Mouse (Mus musculus) stomach, embryonic 14.5 days (tissue): ENCODE results near the gene Lrfn4. TPM values are rescaled to one million over a fixed set of nuclear protein-coding genes. Genes with fewer than 3 reads are reported as not detected.
"Not testable (repeated sequence)": the region's sequence is repeated elsewhere in the genome, so short reads cannot be mapped to it uniquely, and the experiment has no call there.

ENCODE experiments used
- ATAC-seq: fragments of 200-750 bp; cut with Nextera tagmentation; 2 replicates; pipeline ENCODE4 v1.8.0; 2017; ENCODE audit warnings: low read depth, moderate TSS enrichment; ENCODE audit not compliant: insufficient number of reproducible peaks, insufficient read depth, low FRiP score
- H3K27ac ChIP-seq: fragments of 300-500 bp; sonication (generic); 2 replicates; pipeline ENCODE4 v1.5.1; 2014; ENCODE audit warnings: mild to moderate bottlenecking, low read length, moderate library complexity, mixed read lengths
- H3K27me3 ChIP-seq: fragments of 300-500 bp; sonication (generic); 2 replicates; pipeline ENCODE4 v1.6.1; 2014; ENCODE audit warnings: low read length, control low read depth, mixed read lengths; ENCODE audit not compliant: control insufficient read depth, insufficient read depth
- H3K36me3 ChIP-seq: fragments of 300-500 bp; sonication (generic); 2 replicates; pipeline ENCODE4 v1.6.1; 2014; ENCODE audit warnings: mild to moderate bottlenecking, control low read depth, low read length, moderate library complexity, mixed read lengths; ENCODE audit not compliant: control insufficient read depth, insufficient read depth
- H3K4me1 ChIP-seq: fragments of 300-500 bp; sonication (generic); 2 replicates; pipeline ENCODE4 v1.6.1; 2014; ENCODE audit warnings: low read length, control low read depth, mixed read lengths; ENCODE audit not compliant: control insufficient read depth, insufficient read depth
- H3K4me2 ChIP-seq: fragments of 300-500 bp; sonication (generic); replicated peaks from 2 replicates; pipeline ENCODE4 v1.6.1; 2014; ENCODE audit warnings: low read depth, low read length, control low read depth
- H3K4me3 ChIP-seq: fragments of 300-500 bp; sonication (generic); 2 replicates; pipeline ENCODE4 v1.5.1; 2014; ENCODE audit warnings: low read depth, low read length, control low read depth
- H3K9ac ChIP-seq: fragments of 300-500 bp; sonication (generic); replicated peaks from 2 replicates; pipeline ENCODE4 v1.6.1; 2014; ENCODE audit warnings: low read depth, mild to moderate bottlenecking, control low read depth, low read length, moderate library complexity, mixed read lengths
- H3K9me3 ChIP-seq: fragments of 300-500 bp; sonication (generic); 2 replicates; pipeline ENCODE4 v1.6.1; 2016; ENCODE audit warnings: low read depth, low read length, control low read depth; ENCODE audit not compliant: control insufficient read depth
- WGBS: fragments of 180-500 bp; shearing (Covaris S2); extraction: QIAGEN DNeasy Blood & Tissue Kit; methylation state at CpG from one replicate; pipeline ENCODE4 v1.1.7; 2014; 5-methylcytosine and 5-hydroxymethylcytosine counted together
- polyA plus RNA-seq: library from polyadenylated mRNA; unstranded; fragments of >200 nt; fragmentation: Nextera tagmentation; extraction: Ambion mirVana; gene quantifications from 2 replicates; pipeline ENCODE4 v1.2.1, GENCODE M21; 2014

Gene Lrfn4
- polyA plus RNA-seq, 1 experiment from 2014 or later = 8.3 TPM

DNA sequence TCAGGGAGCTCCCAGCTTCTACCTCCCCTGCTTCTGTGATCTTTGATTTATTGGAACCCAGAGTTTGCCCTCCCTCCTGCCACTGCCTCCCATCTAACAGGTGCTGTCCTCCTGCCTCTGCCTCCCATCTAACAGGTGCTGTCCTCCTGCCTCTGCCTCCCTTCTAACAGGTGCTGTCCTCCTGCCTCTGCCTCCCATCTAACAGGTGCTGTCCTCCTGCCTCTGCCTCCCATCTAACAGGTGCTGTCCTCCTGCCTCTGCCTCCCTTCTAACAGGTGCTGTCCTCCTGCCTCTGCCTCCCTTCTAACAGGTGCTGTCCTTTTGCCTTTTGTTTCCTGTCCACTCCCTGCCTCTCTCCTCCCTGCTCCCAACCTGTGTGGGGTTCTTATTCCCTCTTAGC lies 28.7 kb downstream of the Lrfn4 start:
- not testable (repeated sequence) for H3K4me2 ChIP-seq, H3K9me3 ChIP-seq, H3K9ac ChIP-seq, ATAC-seq, H3K36me3 ChIP-seq, H3K27ac ChIP-seq, H3K27me3 ChIP-seq, H3K4me3 ChIP-seq, H3K4me1 ChIP-seq

DNA sequence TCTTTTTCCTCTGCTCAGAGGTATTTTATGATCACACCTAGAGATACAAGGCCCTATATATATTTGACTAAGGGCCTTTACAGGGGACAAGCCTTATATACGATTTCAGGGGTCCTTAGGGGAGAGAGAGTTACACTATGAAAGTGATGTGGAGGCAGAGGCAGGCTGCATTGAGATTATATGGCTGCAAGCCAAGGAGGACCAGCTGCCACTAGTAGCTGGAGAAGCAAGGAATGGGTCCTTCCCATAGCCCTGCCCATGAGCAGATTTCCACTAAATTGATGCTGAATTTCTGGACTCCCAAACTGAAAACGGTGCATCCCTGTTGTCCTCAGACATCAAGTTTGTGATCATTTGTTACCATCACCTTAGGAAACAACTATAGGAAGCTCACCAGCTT lies 31.6 kb downstream of the Lrfn4 start:
- ATAC-seq = no peak
- Histone ChIP-seq H3K4me2 (no peak overlapping the region), H3K27me3 (no peaks in the 10 kb centered on the region), H3K27ac (no peak overlapping the region), H3K9ac (no peak overlapping the region), H3K36me3 (no peaks in the 10 kb centered on the region), H3K4me3 (no peak overlapping the region), H3K4me1 (no peaks in the 10 kb centered on the region), H3K9me3 (no peaks in the 10 kb centered on the region)
- 64% methylated on average over 2 of the region's 2 CpGs for WGBS

GRCm38 (mm10) chr19:4579296-4579695 lies 36.2 kb downstream of the Lrfn4 start:
- H3K36me3 ChIP-seq = no peaks in the 10 kb centered on the region
- H3K4me3 ChIP-seq = no peak overlapping the region
- 48% methylated on average over 5 of the region's 5 CpGs for WGBS
- H3K9ac ChIP-seq = no peak overlapping the region
- H3K4me2 ChIP-seq = no peak overlapping the region
- no peak overlapping the region for H3K27ac ChIP-seq
- ATAC-seq = no peak
- H3K4me1 ChIP-seq = no peaks in the 10 kb centered on the region
- H3K9me3 ChIP-seq = no peaks in the 10 kb centered on the region
- H3K27me3 ChIP-seq = no peaks in the 10 kb centered on the region

DNA sequence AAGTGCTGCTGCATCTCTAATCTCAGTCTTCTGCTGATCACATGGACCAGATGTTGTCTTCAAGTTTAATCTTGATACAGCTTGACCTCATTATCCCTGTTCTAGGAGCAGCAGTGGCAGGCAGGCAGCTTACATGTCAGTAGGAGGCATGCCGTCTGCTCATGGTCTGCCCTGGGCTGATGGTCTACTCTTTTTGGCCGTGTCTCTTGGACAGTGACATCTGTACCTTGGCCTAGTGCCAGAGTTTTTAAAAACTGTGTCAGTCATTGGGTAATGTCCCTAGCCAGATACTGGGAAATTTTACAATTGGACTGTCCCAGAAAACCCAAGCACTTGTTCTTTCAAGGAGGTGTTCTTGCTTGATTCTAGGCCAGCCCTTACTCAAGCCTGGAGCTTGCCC lies 36.7 kb downstream of the Lrfn4 start:
- no peaks in the 10 kb centered on the region for H3K36me3 ChIP-seq
- H3K27ac ChIP-seq = no peak overlapping the region
- no peak overlapping the region for H3K4me2 ChIP-seq
- no peak overlapping the region for H3K4me3 ChIP-seq
- H3K9me3 ChIP-seq = no peaks in the 10 kb centered on the region
- ATAC-seq = no peak
- no peaks in the 10 kb centered on the region for H3K27me3 ChIP-seq
- H3K9ac ChIP-seq = no peak overlapping the region
- WGBS = 59% methylated on average over 2 of the region's 2 CpGs
- H3K4me1 ChIP-seq = no peaks in the 10 kb centered on the region

GRCm38 (mm10) chr19:4573241-4573640 lies 42.2 kb downstream of the Lrfn4 start:
- H3K36me3 ChIP-seq = no peaks in the 10 kb centered on the region
- no peaks in the 10 kb centered on the region for H3K9me3 ChIP-seq
- no peak overlapping the region for H3K4me2 ChIP-seq
- WGBS = 89% methylated on average over 1 of the region's 1 CpGs
- no peaks in the 10 kb centered on the region for H3K27me3 ChIP-seq
- H3K9ac ChIP-seq = no peak overlapping the region
- no peaks in the 10 kb centered on the region for H3K4me1 ChIP-seq
- ATAC-seq = no peak
- no peak overlapping the region for H3K27ac ChIP-seq
- H3K4me3 ChIP-seq = no peak overlapping the region

- 81% methylated on average over 8 of the region's 8 CpGs for WGBS
- Histone ChIP-seq H3K4me2 (no peak overlapping the region), H3K27ac (no peak overlapping the region), H3K4me1 (no peaks in the 10 kb centered on the region), H3K9me3 (no peaks in the 10 kb centered on the region), H3K36me3 (no peaks in the 10 kb centered on the region), H3K9ac (no peak overlapping the region), H3K4me3 (no peak overlapping the region), H3K27me3 (no peaks in the 10 kb centered on the region)
- no peak for ATAC-seq
These were observed 43.0 kb downstream of the Lrfn4 start for GRCm38 (mm10) chr19:4572467-4572866.

GRCm38 (mm10) chr19:4572061-4572460 lies 43.4 kb downstream of the Lrfn4 start:
- H3K27ac ChIP-seq = no peak overlapping the region
- H3K27me3 ChIP-seq = no peaks in the 10 kb centered on the region
- no peaks in the 10 kb centered on the region for H3K36me3 ChIP-seq
- H3K9me3 ChIP-seq = no peaks in the 10 kb centered on the region
- no peak overlapping the region for H3K4me2 ChIP-seq
- H3K4me3 ChIP-seq = no peak overlapping the region
- H3K4me1 ChIP-seq = no peaks in the 10 kb centered on the region
- WGBS = 72% methylated on average over 4 of the region's 4 CpGs
- no peak for ATAC-seq
- H3K9ac ChIP-seq = no peak overlapping the region

- no peaks in the 10 kb centered on the region for H3K27me3 ChIP-seq
- H3K4me3 ChIP-seq = no peak overlapping the region
- no peaks in the 10 kb centered on the region for H3K9me3 ChIP-seq
- no peak overlapping the region for H3K9ac ChIP-seq
- peak overlapping the region; percentile 44; the same call in 1 of the 2 replicates for H3K27ac ChIP-seq
- WGBS = 88% methylated on average over 1 of the region's 1 CpGs
- ATAC-seq = no peak
- H3K36me3 ChIP-seq = no peaks in the 10 kb centered on the region
- no peaks in the 10 kb centered on the region for H3K4me1 ChIP-seq
- no peak overlapping the region for H3K4me2 ChIP-seq
These were observed 43.8 kb downstream of the Lrfn4 start for GRCm38 (mm10) chr19:4571658-4572057.

DNA sequence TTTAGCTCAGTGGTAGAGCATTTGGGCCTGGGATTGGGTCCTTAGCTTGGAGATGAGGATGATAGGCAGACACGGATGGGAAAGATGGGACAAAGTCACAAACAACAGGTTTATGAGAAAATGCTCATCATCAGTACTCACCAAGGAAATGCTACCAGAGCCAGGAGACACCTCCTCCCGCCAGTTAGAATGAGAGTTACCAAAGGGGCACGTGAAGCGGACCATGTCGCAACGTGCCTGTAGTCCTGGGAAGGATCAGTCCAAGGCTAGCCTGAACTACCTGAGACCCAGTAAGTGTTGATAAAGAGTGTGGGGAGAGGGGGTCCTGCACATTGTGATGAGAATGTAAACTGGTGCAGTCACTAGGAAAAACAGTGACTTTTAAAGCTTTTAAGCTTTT lies 44.7 kb downstream of the Lrfn4 start:
- ATAC-seq = no peak
- H3K4me1 ChIP-seq = no peaks in the 10 kb centered on the region
- WGBS = 92% methylated on average over 6 of the region's 6 CpGs
- no peak overlapping the region for H3K27ac ChIP-seq
- no peak overlapping the region for H3K4me3 ChIP-seq
- H3K9ac ChIP-seq = no peak overlapping the region
- no peaks in the 10 kb centered on the region for H3K27me3 ChIP-seq
- no peaks in the 10 kb centered on the region for H3K9me3 ChIP-seq
- no peaks in the 10 kb centered on the region for H3K36me3 ChIP-seq
- H3K4me2 ChIP-seq = no peak overlapping the region
